Mouse (Mus musculus) liver, adult 2 months (tissue): ENCODE results near the gene Pak1.

Experiments
- CTCF ChIP-seq: fragments of 200-500 bp; IDR thresholded peaks from 2 replicates; pipeline ENCODE4 v1.5.1; 2011; ENCODE audit warnings: low read depth, low read length, control low read depth
- POLR2A ChIP-seq: fragments of 200-500 bp; IDR thresholded peaks from 2 replicates; pipeline ENCODE4 v1.6.1; 2011; ENCODE audit warnings: low read length, control low read depth; ENCODE audit not compliant: insufficient read depth; ENCODE audit errors: extremely low read depth

DNA sequence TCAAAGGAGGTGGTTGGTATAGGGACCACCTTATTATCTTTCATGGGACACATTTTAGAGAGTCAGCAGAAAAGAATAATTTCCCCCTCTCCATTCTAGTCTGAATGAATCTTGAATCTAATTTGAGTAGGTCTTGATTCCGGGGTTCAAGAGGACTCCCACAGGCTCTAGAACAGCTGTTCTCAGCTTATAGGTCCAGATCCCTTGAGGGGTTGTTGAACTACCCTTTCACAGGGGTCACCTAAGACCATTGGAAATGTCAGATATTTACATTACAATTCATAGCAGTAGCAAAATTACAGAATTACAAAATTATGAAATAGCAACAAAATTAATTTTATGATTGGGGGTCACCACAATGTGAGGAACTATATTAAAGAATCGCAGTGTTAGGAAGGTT, 54.0 kb downstream of the Pak1 start:
- TF ChIP-seq CTCF: no peak
- no peak for TF ChIP-seq POLR2A
